Mouse (Mus musculus): ENCODE results near the gene Srp72. TPM values are rescaled to one million over a fixed set of nuclear protein-coding genes. Genes with fewer than 3 reads are reported as not detected.

Gene Srp72
- 92.0 TPM for polyA plus RNA-seq (2017; shearing (Covaris generic))

DNA sequence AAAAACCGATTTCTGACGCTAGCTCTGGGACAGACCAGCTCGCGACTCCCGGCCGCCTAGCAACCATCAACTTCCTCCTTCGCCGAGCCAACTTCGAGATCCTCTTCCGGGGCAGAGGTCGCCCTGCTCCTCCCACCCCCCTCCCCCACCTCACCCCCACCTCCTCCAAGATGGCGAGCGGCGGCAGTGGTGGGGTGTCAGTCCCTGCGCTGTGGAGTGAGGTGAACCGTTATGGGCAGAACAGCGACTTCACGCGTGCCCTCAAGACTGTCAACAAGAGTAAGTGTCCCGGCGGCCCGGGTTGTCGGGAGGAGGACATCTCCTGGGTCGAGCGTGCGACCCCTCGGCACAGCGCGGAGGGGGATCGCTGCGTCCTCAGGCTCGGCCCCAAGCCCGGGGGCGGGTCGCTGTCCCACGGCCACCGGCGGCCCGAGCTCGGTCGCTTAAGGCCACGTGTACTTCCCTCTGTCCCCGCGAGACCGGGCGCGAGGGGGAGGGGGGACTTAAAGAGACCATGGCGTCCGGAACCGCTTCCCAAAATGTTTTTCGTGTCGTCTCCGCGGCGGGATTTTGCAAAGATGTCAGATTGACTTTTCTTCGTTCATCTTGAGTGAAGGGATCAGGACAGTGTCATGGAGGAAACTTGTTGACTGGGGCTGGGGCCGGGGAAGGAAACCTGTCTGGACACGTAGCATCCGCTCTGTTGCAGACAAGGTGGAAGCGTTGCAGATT is at the start of gene Srp72:
TSS of gene Srp72 (plus strand) at position 130 of the 732 bp plus-strand sequence.

DNA sequence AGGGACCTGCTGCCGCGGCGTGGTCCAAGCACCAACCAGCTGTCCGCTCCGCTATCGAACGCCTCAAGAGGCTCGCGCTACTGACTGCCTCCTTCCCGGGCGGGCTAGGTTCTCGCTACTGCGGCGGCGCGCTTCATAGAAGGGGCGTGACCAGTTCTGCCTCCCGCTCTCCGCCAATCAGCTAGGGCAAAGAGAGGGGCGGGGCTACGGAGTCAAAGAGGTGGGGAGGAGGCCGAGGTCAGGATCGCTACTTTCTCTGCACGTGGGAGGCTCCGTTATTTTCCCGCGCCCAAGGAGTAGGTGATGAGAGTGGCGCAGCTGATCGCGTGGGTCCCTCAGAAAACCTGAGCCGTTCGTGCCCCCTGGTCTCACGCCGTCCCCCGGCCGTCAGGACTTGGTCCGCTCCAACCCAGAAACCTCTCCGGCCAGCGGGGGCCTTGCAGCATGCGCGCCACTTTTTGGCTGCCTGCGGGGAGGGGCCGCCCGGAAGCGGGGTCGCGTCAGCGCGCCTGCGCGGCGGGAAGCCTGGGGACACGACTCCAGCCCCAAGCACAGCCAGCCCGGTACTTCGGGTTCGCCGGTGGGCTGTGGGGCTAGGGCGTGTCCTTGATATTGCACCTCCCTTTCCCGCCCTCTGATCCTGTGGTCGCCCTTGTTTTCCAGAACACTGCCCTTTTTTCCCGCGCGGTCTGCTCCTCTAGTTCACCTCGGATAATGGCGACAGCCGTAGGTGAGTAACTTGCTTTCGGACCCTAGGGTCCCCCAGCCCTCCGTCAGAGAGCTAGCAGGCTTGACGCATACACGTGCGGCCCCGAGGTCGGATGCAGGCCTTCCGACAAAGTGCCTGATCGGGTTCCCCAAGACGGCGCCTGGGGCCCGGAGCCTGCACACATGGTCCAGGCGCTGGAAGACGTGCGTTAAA is 23.1 kb upstream of the Srp72 start, which contains the start of the genes Paics and Ppat:
TSS of gene Paics (plus strand) at position 202 of the 922 bp plus-strand sequence.
TSS of gene Ppat (minus strand) at position 473 of the 922 bp plus-strand sequence.

DNA sequence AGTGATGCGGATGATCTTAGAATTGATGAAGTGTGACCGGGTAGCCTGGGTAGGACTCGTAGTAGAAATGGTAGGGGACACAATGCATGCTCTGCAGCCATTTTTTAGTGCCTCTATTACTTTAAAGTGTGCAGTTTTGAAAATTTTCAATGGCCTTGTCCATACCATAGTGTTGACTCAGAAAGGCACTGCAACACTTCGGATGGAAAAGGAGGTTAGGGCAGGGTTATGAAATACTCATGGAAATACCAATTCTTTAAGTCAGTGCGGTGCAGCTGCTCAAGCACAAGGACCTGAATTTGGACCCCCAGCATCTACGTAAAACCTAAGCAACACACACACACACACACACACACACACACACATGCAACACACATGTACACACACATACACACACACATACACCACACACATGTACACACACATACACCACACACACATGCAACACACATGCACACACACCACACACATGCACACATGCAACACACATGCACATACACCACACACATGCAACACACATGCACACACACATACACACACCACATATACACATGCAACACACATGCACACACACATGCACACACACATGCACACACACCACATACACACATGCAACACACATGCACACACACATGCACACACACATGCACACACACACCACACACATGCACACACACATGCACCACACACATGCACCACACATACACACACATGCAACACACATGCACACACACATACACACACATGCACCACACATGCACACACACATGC is 29.8 kb downstream of the Srp72 start, which contains the start of gene Arl9:
TSS of gene Arl9 (plus strand) at position 5 of the 771 bp plus-strand sequence.

DNA sequence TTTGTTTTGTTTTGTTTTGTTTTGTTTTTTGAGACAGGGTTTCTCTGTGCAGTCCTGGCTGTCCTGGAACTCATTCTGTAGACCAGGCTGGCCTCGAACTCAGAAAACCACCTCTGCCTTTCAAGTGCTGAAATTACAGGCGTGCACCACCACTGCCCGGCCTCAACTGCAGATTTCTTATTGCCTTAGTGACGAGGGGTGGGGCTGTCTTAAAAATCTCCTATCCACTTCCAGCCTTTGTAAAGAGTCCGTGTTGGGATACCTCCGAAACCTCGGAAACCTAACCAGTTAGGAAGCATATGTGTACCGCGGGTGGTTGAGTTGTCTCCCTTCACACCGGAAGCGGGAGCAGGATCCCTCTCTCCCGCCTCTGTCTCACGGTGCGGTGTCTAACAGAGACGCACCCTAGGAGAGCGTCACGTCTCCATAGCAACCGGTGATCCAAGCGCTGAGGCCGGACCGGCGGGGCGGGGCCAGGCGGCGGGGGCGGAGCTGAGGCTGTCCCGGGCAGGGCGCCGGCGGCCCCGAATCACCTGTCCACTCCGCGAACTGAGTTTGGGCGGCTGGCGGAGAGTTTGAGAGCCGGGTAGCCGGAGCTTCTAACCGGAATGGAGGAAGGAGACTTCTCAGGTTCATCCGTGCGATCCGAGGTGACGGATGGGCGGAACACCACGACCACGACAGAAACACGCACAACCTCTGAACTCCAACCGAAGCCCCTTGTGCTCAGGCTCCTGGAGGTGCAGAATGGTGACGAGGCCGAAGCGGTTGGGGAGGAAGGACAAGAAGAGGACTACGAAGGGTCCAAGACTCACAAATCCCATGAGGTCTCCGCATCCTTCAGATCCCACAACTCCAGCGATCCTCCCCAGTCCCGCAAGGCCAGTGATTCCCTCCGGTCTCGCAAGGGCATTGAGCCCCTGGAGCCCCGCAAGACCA is 41.3 kb downstream of the Srp72 start, which contains the start of gene Thegl:
TSS of gene Thegl (plus strand) at position 480 of the 939 bp plus-strand sequence.

Other genes starting within 250 kb of the Srp72 start
- 16.3 TPM for gene Aasdh, start 69.2 kb upstream of the Srp72 start, polyA plus RNA-seq (2017; shearing (Covaris generic))
- gene Paics, start 23.4 kb upstream of the Srp72 start, polyA plus RNA-seq (2017; shearing (Covaris generic)): 71.0 TPM
- 24.9 TPM for gene Ppat, start 23.1 kb upstream of the Srp72 start, polyA plus RNA-seq (2017; shearing (Covaris generic))
- gene Arl9, start 29.4 kb downstream of the Srp72 start, polyA plus RNA-seq (2017; shearing (Covaris generic)): not detected
- not detected for gene Thegl, start 41.3 kb downstream of the Srp72 start, polyA plus RNA-seq (2017; shearing (Covaris generic))
- 393 TPM for gene Hopx, start 140.4 kb downstream of the Srp72 start, polyA plus RNA-seq (2017; shearing (Covaris generic))
- not detected for gene Spink2, start 236.8 kb downstream of the Srp72 start, polyA plus RNA-seq (2017; shearing (Covaris generic))

All from effector memory CD4-positive, alpha-beta T cell, adult 5 months (primary cell).